Mouse (Mus musculus) heart, embryonic 14.5 days (tissue): ENCODE data around the gene Rbm25. TPM values are rescaled to one million over a fixed set of nuclear protein-coding genes. Genes with fewer than 3 reads are reported as not detected.

ENCODE experiments used
- polyA plus RNA-seq: library from polyadenylated mRNA; unstranded; fragments of >200 nt; fragmentation: Nextera tagmentation; extraction: Ambion mirVana; gene quantifications from 2 replicates; pipeline ENCODE4 v1.2.1, GENCODE M21; 2014

The Rbm25 gene
- polyA plus RNA-seq, 1 experiment from 2014 or later: 140 TPM

Other genes with a start within 250 kb of the Rbm25 start
- 23.2 and 25.1 TPM in 2 replicates for gene Dpf3, start 143.5 kb upstream of the Rbm25 start, polyA plus RNA-seq
- gene Dcaf4, start 110.8 kb upstream of the Rbm25 start, polyA plus RNA-seq: 24.2 and 27.5 TPM in 2 replicates
- gene Zfyve1, start 34.0 kb upstream of the Rbm25 start, polyA plus RNA-seq: 13.9 and 16.6 TPM in 2 replicates
- 48.9 and 50.8 TPM in 2 replicates for gene Psen1, start 56.9 kb downstream of the Rbm25 start, polyA plus RNA-seq
- gene Papln, start 132.4 kb downstream of the Rbm25 start, polyA plus RNA-seq: 0.20 and 0.22 TPM in 2 replicates